Mouse (Mus musculus): Measurements from ENCODE around the gene Slc17a9.

- 0 out of 2 replicates have a peak, but pooled peaks have one; percentile 16 for TF ChIP-seq POLR2A (IDR thresholded peaks at IDR 0.05; ENCODE audit: insufficient read depth, low read depth, low read length)
- TF ChIP-seq CTCF (IDR thresholded peaks at IDR 0.05; ENCODE audit: insufficient read depth, low read depth, low read length): no peak
Observed at GRCm38 (mm10) chr2:180709923-180710272, 15.2 kb upstream of the Slc17a9 start, which contains the start of the genes Dido1 and Gid8.

All from olfactory bulb, adult 2 months (tissue).